Mouse (Mus musculus): ENCODE data around the gene Tmprss12.
"Not testable (repeated sequence)": the region's sequence is repeated elsewhere in the genome, so short reads cannot be mapped to it uniquely, and the experiment has no call there.

Gene Tmprss12

GRCm38 (mm10) chr15:100273791-100274308 lies 6.8 kb upstream of the Tmprss12 start:
- not testable (repeated sequence) for DNase-seq (ENCODE audit: extremely low spot score, low read depth, low spot score)

GRCm38 (mm10) chr15:100274790-100275559 lies 5.7 kb upstream of the Tmprss12 start:
- no peak for DNase-seq (ENCODE audit: extremely low spot score, low read depth, low spot score)

- no peak for DNase-seq (ENCODE audit: extremely low spot score, low read depth, low spot score)
Observed at GRCm38 (mm10) chr15:100276403-100276802, 4.2 kb upstream of the Tmprss12 start.

GRCm38 (mm10) chr15:100277586-100277985 lies 3.1 kb upstream of the Tmprss12 start:
- DNase-seq (ENCODE audit: extremely low spot score, low read depth, low spot score), result no peak

GRCm38 (mm10) chr15:100288980-100289379 lies 8.3 kb downstream of the Tmprss12 start:
- DNase-seq (ENCODE audit: extremely low spot score, low read depth, low spot score), result no peak

GRCm38 (mm10) chr15:100290858-100291257 lies 10.2 kb downstream of the Tmprss12 start:
- DNase-seq (ENCODE audit: extremely low spot score, low read depth, low spot score), result no peak

GRCm38 (mm10) chr15:100292326-100292725 lies 11.7 kb downstream of the Tmprss12 start:
- no peak for DNase-seq (ENCODE audit: extremely low spot score, low read depth, low spot score)

- DNase-seq (ENCODE audit: extremely low spot score, low read depth, low spot score), result no peak
Observed at GRCm38 (mm10) chr15:100297856-100298255, 17.2 kb downstream of the Tmprss12 start.

- no peak for DNase-seq (ENCODE audit: extremely low spot score, low read depth, low spot score)
Observed at GRCm38 (mm10) chr15:100300499-100300898, 19.9 kb downstream of the Tmprss12 start.

GRCm38 (mm10) chr15:100301556-100301955 lies 20.9 kb downstream of the Tmprss12 start:
- no peak for DNase-seq (ENCODE audit: extremely low spot score, low read depth, low spot score)

- DNase-seq (ENCODE audit: extremely low spot score, low read depth, low spot score), result no peak
Observed at GRCm38 (mm10) chr15:100303428-100304018, 22.9 kb downstream of the Tmprss12 start.

- no peak for DNase-seq (ENCODE audit: extremely low spot score, low read depth, low spot score)
Observed at GRCm38 (mm10) chr15:100304019-100304991, 23.7 kb downstream of the Tmprss12 start, which contains the start of gene Mettl7a1. TSS of gene Mettl7a1 (plus strand) at chr15:100304140.

- no peak for DNase-seq (ENCODE audit: extremely low spot score, low read depth, low spot score)
Observed at GRCm38 (mm10) chr15:100306201-100306600, 25.6 kb downstream of the Tmprss12 start.

GRCm38 (mm10) chr15:100307438-100308096 lies 26.9 kb downstream of the Tmprss12 start:
- peak; percentile 16 for DNase-seq (ENCODE audit: extremely low spot score, low read depth, low spot score)

GRCm38 (mm10) chr15:100312346-100312745 lies 31.7 kb downstream of the Tmprss12 start:
- DNase-seq (ENCODE audit: extremely low spot score, low read depth, low spot score), result no peak

- no peak for DNase-seq (ENCODE audit: extremely low spot score, low read depth, low spot score)
Observed at GRCm38 (mm10) chr15:100314448-100315145, 34.0 kb downstream of the Tmprss12 start.

GRCm38 (mm10) chr15:100318014-100318671 lies 37.5 kb downstream of the Tmprss12 start:
- DNase-seq (ENCODE audit: extremely low spot score, low read depth, low spot score), result not testable (repeated sequence)

GRCm38 (mm10) chr15:100319884-100320283 lies 39.2 kb downstream of the Tmprss12 start:
- DNase-seq (ENCODE audit: extremely low spot score, low read depth, low spot score), result no peak

GRCm38 (mm10) chr15:100320295-100320905 lies 39.8 kb downstream of the Tmprss12 start:
- no peak for DNase-seq (ENCODE audit: extremely low spot score, low read depth, low spot score)

All from hindlimb bud, embryonic 11.5 days (tissue).